Mouse (Mus musculus) adipocyte (in vitro differentiated cells): ENCODE results near the gene Vgll4.
A peak's percentile ranks its signal among the peaks of the same experiment; 100 is the strongest.

Experiments
- DNase-seq: peaks from one replicate; pipeline ENCODE4 v3.0.0-alpha.2; 2016; ENCODE audit warnings: low spot score

Vgll4 gene

DNA sequence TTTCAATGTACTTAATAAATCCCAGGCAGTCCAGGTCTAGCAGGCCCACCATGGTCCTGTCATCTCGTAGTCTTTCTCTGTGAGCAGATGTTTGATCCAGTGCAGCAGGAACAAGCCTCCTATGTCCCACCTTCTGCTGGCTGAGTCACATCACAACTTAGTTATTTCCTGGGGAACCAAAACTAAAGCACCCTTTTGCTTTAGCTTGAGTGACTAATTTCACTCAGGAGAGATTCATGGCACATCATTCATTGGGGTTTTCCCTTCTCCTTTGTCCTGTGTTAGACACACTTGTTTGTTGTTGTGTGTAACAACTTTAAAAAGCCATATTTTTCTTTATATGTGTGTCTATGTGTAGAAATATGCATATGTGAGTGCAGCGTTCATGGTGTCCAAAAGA lies 126.9 kb downstream of the Vgll4 start:
- DNase-seq: no peak

DNA sequence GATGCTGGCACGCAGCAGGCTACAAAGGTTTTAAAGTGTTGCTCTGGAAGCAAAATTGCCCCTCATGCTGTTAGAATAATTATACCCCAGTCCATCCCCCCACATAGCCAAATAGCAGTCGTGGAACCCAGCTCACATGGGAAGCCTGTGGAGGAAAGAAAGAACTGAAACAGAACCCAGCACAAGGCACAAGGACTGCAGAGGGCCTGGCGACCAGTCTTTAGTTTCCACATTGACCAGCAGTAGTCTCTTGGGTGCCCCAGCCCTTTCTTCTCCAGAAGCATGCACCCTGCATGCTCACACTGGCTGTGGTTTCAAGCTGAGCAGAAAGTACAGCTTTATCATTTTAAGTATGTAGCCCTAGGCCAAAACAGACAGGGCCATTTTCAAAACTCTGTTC lies 127.7 kb downstream of the Vgll4 start:
- DNase-seq: no peak

DNA sequence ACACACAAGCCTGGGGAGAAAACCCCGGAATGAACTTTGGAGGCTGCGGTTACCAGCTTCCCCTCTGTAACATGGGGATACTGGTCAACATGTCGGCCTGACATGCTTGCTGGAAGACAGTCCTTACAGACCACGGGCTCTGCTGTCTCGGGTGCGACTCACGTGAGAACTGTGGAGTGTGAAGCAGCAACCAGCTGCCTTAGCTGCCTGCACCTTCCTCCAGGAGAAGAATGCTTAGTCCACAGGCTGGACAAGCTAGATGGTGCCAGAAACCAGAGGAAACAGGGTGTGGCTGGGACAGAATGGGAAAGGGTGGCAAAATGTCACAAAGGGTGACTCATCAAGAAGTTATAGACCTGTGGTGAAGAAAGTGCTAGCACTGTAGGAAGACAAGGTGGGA lies 129.8 kb downstream of the Vgll4 start:
- peak; percentile 60 for DNase-seq

DNA sequence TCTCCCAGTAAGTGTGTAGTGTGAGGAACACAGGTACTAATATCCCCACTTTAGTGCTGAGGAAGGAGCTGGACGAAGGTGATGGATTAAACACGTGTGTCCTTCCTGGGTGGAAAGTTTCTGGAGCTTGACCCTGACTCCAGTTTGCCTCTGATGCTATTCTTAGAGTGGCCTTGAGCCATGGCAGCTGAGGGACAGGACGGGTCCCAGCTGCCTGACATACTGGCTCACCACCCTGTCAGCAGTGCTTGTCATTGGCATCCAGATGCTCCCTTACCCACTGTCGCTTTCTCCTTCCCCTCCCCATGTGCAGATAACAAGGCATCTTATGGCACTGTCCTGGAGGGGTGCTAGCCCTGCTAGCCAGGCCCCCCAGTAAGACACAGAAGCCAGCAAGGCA lies 130.9 kb downstream of the Vgll4 start:
- DNase-seq: peak; percentile 38

DNA sequence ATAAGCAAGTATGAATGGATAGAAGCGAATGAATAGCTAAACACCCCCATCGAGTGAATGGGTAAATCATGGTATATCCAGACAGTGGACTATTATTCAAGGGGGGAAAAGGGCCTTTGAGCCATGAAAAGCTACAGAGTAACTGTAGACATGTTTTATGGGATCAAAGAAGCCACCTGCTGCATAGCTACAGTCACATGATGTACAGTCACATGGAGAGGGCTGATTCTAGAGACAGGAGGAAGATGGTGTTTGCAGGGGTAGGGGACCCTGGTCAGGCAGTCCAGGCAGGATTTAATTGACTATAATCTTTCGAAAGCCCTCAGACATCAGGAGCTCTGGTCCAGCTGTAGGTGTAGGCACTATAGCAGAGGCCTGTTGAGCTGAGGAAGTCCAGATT lies 133.4 kb downstream of the Vgll4 start:
- no peak for DNase-seq

DNA sequence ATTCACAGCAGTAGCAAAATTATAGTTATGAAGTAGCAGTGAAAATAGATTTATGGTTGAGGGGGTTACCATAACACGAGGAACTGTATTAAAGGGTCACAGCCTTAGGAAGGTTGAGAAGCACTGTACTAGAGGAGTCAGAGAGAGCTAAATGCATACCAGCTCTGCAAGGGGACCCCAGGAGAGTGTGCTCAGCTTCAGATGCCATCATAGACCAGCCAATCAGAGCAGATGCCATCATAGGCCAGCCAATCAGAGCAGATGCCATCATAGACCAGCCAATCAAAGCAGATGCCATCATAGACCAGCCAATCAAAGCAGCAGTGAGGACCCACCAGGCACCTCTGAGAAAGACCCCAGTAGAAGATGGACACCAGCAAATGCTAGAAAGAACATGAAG lies 134.0 kb downstream of the Vgll4 start:
- no peak for DNase-seq

DNA sequence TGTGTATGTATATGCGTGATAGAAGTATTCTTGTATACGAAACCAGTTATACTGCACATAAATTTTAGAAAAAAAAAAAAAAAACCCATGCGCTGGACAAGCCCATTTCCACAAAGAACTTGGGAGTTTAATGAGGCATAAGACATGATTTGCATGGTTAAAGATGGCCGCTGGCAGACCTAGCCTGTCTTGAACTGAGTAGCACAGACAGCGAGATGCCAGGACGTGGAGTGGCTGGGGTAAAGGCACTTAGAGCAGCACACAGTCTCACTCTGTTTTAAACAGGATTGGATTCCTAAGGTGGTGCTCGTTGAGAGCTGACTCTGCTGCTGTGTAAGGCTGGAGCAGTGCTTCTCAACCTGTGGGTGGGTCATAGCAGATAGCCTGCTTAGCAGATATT lies 134.4 kb downstream of the Vgll4 start:
- DNase-seq: no peak

DNA sequence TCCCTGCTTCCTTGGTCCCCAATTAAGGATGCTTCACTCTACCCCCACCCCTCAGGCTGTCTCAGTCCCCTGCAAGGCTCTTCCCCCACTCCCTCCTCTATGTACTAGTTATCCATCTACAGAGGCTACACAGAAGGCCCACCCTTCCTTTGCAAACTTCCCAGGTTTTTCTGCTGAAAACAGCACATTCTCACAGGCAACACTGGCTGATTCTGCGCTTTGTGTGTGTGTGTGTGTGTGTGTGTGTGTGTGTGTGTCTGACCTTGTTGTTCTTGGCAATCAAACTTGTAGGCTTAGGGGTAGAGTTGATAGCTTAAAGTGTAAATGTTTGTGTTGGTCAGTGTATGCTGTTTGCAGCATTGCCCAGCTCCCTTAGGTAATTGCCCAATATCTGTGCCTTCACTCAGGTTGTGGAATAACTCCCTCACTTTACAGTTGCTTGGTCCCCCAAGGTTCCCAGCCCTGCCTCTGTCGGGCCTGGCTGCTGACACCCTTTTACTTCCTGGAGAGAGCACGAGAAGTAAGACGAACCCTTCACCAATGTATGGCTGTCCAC lies 135.9 kb downstream of the Vgll4 start:
- DNase-seq: peak; percentile 87

DNA sequence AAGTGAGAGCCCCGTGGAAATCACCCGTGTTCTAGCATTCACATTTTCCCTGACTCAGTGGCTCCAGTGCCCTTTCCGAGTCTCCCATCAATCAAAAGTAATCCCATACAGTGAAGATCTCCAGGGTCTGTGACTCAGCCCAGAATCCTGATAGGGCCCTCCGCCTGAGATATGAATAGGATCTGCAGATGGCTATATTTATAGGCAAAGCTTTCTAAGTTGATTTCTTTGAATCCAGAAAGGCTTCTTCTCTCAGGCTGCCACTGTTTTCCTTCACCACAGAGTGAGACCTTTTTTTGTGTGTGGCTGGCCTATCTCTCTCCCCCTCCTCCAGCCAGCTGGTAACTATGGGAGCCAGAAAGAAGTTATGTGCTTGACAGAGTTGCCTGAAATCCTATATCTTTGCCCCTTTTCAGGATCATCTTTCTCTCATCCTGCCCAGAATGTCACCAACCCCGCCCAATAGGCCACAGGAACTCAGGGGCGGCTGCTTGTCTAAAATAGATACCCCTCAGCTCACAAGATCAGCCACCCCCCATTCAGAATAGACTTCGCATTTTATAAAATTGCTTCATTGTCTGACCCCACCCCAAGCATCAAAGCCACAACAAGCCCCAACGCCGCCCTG lies 136.6 kb downstream of the Vgll4 start:
- no peak for DNase-seq

DNA sequence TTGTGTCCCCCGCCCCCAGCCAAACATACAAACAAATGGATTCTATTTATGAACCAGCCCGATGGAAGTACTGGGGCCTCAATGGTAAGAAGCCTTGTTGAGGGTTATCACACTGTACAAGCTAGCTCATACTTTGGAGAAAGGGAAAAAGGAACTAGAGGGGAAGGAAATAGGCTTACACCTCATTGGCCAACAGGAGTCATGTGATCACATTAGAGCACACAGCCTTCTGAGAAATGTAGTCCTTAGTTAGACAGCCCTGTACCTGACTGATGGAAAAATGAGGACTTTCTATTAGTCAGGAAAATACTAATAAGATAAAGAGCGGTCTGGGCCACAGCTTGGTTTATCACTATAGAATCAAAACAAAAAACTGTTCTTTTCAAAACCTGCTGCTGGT lies 138.0 kb downstream of the Vgll4 start:
- DNase-seq: peak; percentile 44

DNA sequence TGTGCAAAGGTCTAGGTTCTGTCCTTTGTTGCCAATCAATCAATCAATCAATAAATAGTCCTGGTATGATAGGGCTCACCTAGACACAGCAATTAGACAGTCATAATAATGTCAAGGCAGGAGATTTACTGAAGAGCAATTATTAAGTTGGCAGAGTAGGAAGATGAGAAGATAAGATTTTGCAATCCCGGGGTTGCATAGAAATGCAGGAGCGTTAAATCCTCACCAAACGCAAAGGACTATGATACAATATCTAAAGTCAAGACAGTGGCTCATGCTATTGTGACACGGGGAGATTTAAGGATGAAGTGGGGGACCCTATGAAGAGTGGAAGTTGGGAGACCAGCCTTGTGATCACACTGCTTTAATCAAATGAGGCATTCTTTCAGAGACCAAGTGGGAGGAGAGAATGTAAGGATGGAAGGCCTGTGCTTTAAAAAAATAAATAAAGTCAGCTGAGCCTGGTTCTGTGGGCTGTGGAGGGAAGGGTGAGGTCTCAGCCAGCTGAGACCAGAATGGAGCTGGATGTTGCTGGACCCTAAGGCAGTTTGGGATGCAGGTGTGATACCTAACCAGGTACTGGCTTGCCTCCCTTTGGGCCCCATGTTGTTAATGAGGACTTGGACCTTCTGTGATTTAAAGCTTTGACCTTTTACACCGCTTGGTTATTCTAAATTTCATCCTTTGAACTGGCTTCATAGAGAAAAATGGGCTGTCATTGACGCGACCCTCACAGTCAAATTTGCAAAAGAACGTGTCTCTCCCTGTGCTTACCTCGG lies 139.9 kb downstream of the Vgll4 start:
- DNase-seq: no peak

DNA sequence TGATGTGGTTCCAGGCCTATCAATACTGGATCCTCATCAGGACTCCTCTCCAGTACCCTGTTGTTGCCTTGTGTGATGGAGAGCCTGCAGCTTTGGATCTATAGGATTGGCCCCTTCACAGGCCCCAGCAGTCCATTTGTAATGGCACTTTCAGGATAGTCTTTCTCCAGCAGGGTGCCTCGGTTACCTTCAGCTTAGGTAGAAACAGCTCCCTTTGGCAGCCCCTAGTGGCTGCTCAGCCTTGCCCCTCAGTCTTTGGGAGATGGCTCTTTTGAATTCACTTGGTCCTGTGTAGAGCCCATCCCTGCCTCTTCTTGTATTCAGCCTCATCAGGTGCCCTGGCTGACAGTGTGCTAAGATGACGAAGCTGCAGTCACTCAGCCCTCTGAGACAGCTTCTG lies 142.9 kb downstream of the Vgll4 start:
- no peak for DNase-seq

DNA sequence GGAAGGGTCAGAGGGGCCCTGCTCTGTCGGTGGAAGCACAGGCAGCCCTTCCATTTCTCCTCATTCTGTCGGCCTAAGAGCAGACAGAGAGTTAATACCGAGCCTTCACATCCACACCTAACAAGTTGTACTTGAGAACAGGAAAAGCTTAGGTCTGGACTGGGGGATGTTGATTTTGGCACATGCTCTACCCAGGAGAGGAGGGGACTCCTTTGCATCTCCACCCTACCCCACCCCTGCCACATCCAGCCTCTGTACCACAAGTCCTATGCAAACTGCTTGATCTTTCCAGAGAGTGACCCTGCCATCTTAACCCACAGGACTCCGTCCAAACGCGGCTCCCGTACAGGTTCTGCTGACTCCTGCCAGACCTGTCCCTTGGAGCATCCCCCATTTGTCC lies 148.1 kb downstream of the Vgll4 start:
- DNase-seq: no peak

DNA sequence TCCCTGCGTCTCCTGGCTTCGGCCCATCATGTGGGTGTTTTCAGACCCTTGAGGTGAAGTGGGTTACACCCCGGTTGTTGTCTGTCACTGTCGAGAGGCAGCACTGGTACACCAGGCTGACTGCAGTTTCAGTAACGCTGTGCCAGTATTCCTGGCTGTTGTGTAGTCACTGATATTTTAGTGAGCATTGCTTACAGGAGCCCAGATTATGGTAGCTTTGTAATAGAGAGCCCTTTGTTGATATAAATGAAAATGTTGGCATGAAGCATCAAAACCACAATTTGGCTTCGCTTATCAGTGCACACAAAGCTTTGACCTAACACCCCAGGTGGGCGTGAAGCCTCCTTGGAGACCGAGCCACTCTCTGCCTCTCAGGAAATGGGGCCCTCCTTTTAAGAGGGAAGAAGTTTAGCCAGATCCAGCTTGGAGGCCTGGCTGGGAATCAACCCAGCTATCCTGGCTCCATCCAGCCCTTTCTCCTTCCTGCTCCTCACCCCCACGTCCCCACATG lies 149.8 kb downstream of the Vgll4 start:
- peak; percentile 26 for DNase-seq

DNA sequence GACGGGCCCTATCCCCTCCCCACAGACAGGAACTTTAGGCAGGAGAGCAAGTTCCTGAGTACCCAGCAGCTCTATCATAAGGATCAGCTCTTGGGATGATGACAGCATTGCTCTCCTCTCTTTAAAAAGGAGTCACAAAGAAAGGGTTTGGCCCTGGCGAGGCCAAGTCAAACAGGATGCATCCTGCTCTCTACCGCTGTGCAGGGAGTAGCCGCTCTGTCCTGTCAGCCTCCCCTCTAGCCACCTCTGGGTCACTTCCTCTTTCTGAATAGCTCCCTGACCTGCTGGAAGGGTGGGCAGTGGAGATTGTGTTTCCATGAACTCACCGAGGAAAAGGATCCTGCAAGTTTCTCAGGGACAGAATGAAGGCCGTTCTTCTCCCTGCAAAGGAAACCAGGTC lies 151.3 kb downstream of the Vgll4 start:
- no peak for DNase-seq

DNA sequence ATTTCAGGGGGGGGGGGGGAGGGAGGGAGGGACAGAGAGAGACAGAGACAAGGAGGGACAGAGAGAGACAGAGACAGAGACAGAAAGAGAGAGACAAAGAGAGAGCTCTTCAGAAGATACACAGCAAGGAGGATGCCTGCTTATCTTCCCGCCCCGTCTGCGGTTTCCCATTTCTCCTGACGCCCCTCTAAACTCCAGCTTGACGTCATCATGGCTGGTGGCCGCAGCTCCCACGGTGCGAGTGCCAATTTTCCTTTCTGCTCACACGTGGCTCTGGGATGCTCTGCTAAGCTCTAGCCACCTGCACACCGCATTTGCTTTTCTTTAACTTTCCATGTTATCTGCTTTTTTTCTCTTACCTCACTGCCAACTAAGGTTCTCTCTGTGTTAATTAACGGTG lies 151.8 kb downstream of the Vgll4 start:
- DNase-seq: no peak

DNA sequence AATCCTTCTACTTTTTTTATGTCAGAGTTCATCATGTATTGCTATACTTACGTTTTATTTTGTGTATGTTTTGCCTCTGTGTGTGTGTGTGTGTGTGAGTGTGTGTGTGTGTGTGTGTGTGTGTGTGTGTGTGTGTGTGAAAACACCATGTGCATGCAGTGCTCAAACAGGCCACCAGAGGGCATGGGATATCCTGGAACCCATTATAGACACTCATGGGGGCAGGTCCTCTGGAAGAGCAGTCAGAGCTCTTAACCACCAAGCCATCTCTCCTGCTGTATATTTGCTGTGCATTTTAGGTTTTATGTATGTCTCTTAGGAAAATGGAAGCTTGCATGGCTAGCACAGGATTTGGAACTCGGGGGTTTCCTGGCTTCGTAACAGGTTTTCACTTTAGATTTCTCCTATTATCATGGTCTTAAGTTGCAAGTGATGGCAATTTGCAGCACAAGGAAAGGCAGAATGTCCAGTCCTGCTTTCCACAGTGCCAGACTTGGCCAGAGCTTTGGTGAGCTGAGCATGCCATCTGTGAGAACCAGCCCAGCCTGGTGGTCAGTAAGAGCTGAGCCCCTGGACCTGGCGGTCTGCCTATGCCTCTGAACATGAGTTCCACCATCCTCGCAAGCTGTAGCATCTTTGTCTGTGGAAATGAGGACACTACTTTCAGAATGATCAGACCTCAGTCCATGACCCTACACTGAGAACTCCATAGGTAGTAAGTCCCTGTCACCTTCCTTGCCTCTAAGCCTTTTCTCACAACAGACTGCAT lies 154.7 kb downstream of the Vgll4 start:
- no peak for DNase-seq

DNA sequence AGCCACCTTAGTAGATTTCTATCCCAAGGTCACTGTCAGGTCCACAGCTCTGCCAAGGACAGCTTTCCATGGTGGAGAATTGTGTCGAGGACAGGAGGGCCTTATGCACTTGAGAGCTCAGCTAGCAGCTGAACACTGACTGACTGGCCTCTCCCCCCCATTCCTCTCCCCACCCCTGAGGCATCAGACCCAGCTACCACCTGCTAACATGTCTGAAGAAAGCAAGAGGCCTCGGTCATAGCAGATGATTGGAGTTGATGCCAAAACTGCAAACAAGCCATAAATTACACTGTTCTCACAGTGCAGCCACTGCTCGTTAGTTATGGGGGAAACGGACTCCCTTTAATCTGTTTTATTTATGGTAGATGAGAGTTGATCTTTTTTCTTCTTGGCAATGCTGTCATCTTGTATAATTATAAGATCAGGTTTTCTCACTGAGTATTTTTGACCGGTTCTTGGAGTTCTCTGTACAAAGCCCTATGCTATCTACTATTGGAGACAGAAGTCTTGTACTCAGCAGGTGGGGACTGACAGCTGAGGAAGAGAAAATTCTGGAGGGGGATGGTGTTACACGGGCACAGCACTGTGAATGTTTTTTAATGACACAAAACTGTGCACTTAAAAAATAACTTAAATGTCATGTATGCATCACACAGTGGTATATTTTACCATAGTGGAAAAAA lies 155.5 kb downstream of the Vgll4 start:
- DNase-seq: no peak

DNA sequence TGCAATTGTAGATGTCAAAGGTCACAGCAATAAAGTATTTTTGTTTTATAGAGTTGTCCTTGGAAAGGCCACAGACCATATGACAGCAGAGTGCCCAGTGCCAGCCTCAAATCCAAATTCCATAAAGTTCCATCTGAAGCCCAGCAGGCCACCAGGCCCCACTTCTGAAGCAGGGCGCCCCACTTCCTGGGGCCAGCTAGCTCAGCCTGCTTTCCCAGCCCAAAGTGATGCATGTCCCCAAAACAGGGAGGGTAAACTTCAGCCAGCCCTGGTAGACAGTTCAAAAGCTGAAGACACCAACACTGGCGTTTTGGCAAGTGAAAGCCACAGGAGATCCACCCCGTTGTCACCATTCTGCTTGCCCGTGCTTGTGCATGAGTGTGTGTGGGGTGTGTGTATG lies 157.0 kb downstream of the Vgll4 start:
- DNase-seq: no peak

DNA sequence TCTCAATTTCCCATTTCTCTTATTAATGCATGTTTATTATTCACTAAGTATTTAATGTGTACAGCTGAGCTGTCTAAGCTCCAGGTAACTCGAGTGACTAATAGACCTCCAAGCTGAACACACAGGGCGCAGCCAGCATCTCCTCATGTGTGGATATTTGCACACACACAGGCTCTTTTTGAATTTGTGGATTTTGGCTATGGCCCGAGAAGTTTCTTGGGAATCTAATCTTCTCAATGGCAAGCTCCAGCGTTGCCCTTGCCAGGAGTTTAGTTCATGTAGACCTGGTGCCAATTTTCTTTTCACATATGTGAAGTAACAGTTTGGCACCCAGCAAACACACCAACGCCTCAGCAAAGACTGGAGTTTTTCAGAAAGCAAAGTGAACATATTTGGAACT lies 157.5 kb downstream of the Vgll4 start:
- DNase-seq: peak; percentile 99
